Mouse (Mus musculus): Measurements from ENCODE around the gene Asl. TPM values are rescaled to one million over a fixed set of nuclear protein-coding genes. Genes with fewer than 3 reads are reported as not detected.

The Asl gene
- total RNA-seq, 2 experiments from 2014 or later = 120 to 174 TPM

Other genes with a start within 250 kb of the Asl start
- 10 to 100 TPM; 25.2 to 28.4 TPM for gene Psph, start 241.8 kb downstream of the Asl start, total RNA-seq (2021)
- gene Sumf2, start 182.3 kb downstream of the Asl start, total RNA-seq (2021) = 10 to 100 TPM; 40.9 to 42.5 TPM
- 1,000 to 10,000 TPM in 1 of 2 experiments, 100 to 1,000 TPM in 1; 975 to 1,063 TPM for gene Chchd2, start 141.8 kb downstream of the Asl start, total RNA-seq (2021)
- gene Zbed5, start 133.5 kb downstream of the Asl start, total RNA-seq (2021) = 1 to 10 TPM; 2.8 to 3.6 TPM
- 1 to 10 TPM; 3.2 to 8.0 TPM for gene Phkg1, start 130.7 kb downstream of the Asl start, total RNA-seq (2021)
- 1 to 10 TPM; 4.0 to 5.8 TPM for gene Nupr1l, start 120.7 kb downstream of the Asl start, total RNA-seq (2021)
- 10 to 100 TPM; 29.5 to 30.4 TPM for gene Vkorc1l1, start 87.3 kb downstream of the Asl start, total RNA-seq (2021)
- 10 to 100 TPM; 41.0 to 44.6 TPM for gene Gusb, start 26.2 kb downstream of the Asl start, total RNA-seq (2021)
- 10 to 100 TPM; 27.7 to 34.4 TPM for gene Crcp, start within 50 bp of the Asl start, total RNA-seq (2021)
- gene Tpst1, start 44.1 kb upstream of the Asl start, total RNA-seq (2021) = 10 to 100 TPM; 35.1 to 40.0 TPM
- gene Kctd7, start 115.6 kb upstream of the Asl start, total RNA-seq (2021) = 1 to 10 TPM; 5.3 to 8.5 TPM
- 10 to 100 TPM; 35.6 to 41.5 TPM for gene Rabgef1, start 142.6 kb upstream of the Asl start, total RNA-seq (2021)
- 10 to 100 TPM; 48.6 to 54.3 TPM for gene Tmem248, start 187.8 kb upstream of the Asl start, total RNA-seq (2021)
- 10 to 100 TPM; 65.6 to 68.5 TPM for gene Sbds, start 226.3 kb upstream of the Asl start, total RNA-seq (2021)
- 10 to 100 TPM; 17.8 to 21.4 TPM for gene Tyw1, start 226.4 kb upstream of the Asl start, total RNA-seq (2021)

Data from adrenal gland, postnatal 10 days (tissue).